Mouse (Mus musculus) ES-E14 (cell line): ENCODE data around the gene Gm44579.

Source experiments
- CHD2 ChIP-seq: IDR thresholded peaks from 2 replicates; pipeline ENCODE4 v1.6.1; 2014; ENCODE audit warnings: mild to moderate bottlenecking, low read depth, low read length, inconsistent platforms
- HCFC1 ChIP-seq: IDR thresholded peaks from 2 replicates; pipeline ENCODE4 v1.6.1; 2012; ENCODE audit warnings: low read length, inconsistent platforms, borderline replicate concordance; ENCODE audit not compliant: insufficient read depth
- MAFK ChIP-seq: IDR thresholded peaks from 2 replicates; pipeline ENCODE4 v1.6.1; 2014; ENCODE audit warnings: mild to moderate bottlenecking, low read depth, low read length, inconsistent platforms; ENCODE audit not compliant: insufficient read depth
- ZC3H11A ChIP-seq: IDR thresholded peaks from 2 replicates; pipeline ENCODE4 v1.6.1; 2012; ENCODE audit warnings: low read depth, mild to moderate bottlenecking, inconsistent platforms, low read length, borderline replicate concordance
- ZNF384 ChIP-seq: IDR thresholded peaks from 2 replicates; pipeline ENCODE4 v1.6.1; 2012; ENCODE audit warnings: low read depth, low read length, inconsistent platforms

DNA sequence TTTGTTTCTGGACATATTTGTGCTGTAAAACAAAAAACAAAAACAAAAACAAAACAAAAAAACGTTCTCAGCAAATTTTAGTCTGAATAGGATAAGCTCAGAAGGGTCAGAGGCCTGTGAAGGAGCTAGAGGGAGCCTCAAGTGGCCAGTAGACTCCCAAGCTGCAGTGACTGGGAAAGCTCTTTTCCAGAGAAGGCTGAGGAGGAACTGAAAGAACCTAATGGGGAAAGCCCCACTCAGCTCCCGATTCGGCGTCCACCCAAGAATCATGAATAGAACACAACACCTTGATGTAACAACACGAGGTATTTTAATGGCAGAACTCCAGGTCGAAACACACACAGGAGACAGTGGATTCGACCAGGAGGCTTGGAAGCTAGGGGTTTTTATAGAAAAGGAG lies 37.0 kb upstream of the Gm44579 start:
- no peak for TF ChIP-seq MAFK
- TF ChIP-seq ZNF384, result no peak
- no peak for TF ChIP-seq CHD2
- TF ChIP-seq HCFC1, result no peak
- no peak for TF ChIP-seq ZC3H11A
